Mouse (Mus musculus) urinary bladder, postnatal 4 days (tissue): ENCODE data around the gene Grm8.

ENCODE experiments used
- DNase-seq, 2 experiments: peaks; one replicate each; pipeline ENCODE4 v3.0.0; 2021 to 2022; ENCODE audit warnings: low spot score in 2 of 2

The Grm8 gene

GRCm38 (mm10) chr6:28042339-28042738 lies 92.6 kb downstream of the Grm8 start:
- no peak for DNase-seq

GRCm38 (mm10) chr6:28040815-28041214 lies 94.2 kb downstream of the Grm8 start:
- DNase-seq, result no peak

GRCm38 (mm10) chr6:28032006-28032405 lies 103.0 kb downstream of the Grm8 start:
- no peak for DNase-seq

- no peak for DNase-seq
Measured at GRCm38 (mm10) chr6:28017653-28018052, 117.3 kb downstream of the Grm8 start.

- DNase-seq, result no peak
Measured at GRCm38 (mm10) chr6:28007001-28007400, 128.0 kb downstream of the Grm8 start.

- no peak for DNase-seq
Measured at GRCm38 (mm10) chr6:27997250-27997649, 137.7 kb downstream of the Grm8 start.

- DNase-seq, result no peak
Measured at GRCm38 (mm10) chr6:27991241-27991640, 143.7 kb downstream of the Grm8 start.

GRCm38 (mm10) chr6:27982598-27982997 lies 152.4 kb downstream of the Grm8 start:
- no peak for DNase-seq

GRCm38 (mm10) chr6:27982021-27982420 lies 153.0 kb downstream of the Grm8 start:
- no peak for DNase-seq

GRCm38 (mm10) chr6:27977361-27977760 lies 157.6 kb downstream of the Grm8 start:
- no peak for DNase-seq

- DNase-seq, result no peak
Measured at GRCm38 (mm10) chr6:27968859-27969258, 166.1 kb downstream of the Grm8 start.

GRCm38 (mm10) chr6:27967037-27967436 lies 167.9 kb downstream of the Grm8 start:
- no peak for DNase-seq

- no peak for DNase-seq
Measured at GRCm38 (mm10) chr6:27965237-27965636, 169.7 kb downstream of the Grm8 start.

- no peak for DNase-seq
Measured at GRCm38 (mm10) chr6:27963887-27964286, 171.1 kb downstream of the Grm8 start.

- no peak for DNase-seq
Measured at GRCm38 (mm10) chr6:27956278-27956857, 178.6 kb downstream of the Grm8 start.

- no peak for DNase-seq
Measured at GRCm38 (mm10) chr6:27951433-27951832, 183.5 kb downstream of the Grm8 start.

GRCm38 (mm10) chr6:27928058-27928457 lies 206.9 kb downstream of the Grm8 start:
- no peak for DNase-seq

- no peak for DNase-seq
Measured at GRCm38 (mm10) chr6:27913281-27913680, 221.7 kb downstream of the Grm8 start.

GRCm38 (mm10) chr6:27904358-27904757 lies 230.6 kb downstream of the Grm8 start:
- DNase-seq, result no peak

GRCm38 (mm10) chr6:27902224-27902623 lies 232.8 kb downstream of the Grm8 start:
- no peak for DNase-seq

- no peak for DNase-seq
Measured at GRCm38 (mm10) chr6:27901396-27901795, 233.6 kb downstream of the Grm8 start.

- DNase-seq, result no peak
Measured at GRCm38 (mm10) chr6:27895153-27895552, 239.8 kb downstream of the Grm8 start.

- DNase-seq, result no peak
Measured at GRCm38 (mm10) chr6:27892886-27893285, 242.1 kb downstream of the Grm8 start.

- no peak for DNase-seq
Measured at GRCm38 (mm10) chr6:27888391-27888790, 246.6 kb downstream of the Grm8 start.
